Mouse (Mus musculus) heart, postnatal 0 days (tissue): ENCODE measurements around the gene Rae1.

Source experiments
- CTCF ChIP-seq: IDR thresholded peaks from 2 replicates; pipeline ENCODE4 v1.5.1; 2016; ENCODE audit warnings: antibody characterized with exemption, control low read depth, low read depth
- EP300 ChIP-seq: IDR thresholded peaks from 2 replicates; pipeline ENCODE4 v1.6.1; 2016; ENCODE audit warnings: antibody characterized with exemption, low read depth

- TF ChIP-seq CTCF (no peak), EP300 (no peak)
These were observed 41.3 kb downstream of the Rae1 start for GRCm38 (mm10) chr2:173041242-173041641.
